Mouse (Mus musculus) hindbrain, postnatal 0 days (tissue): ENCODE data around the gene Rhbdl3. TPM values are rescaled to one million over a fixed set of nuclear protein-coding genes. Genes with fewer than 3 reads are reported as not detected.

Experiments used
- ATAC-seq: fragments of 200-750 bp; cut with Nextera tagmentation; 2 replicates; pipeline ENCODE4 v1.8.0; 2017; ENCODE audit warnings: mild to moderate bottlenecking, moderate TSS enrichment, moderate library complexity
- DNase-seq: peaks from one replicate; pipeline ENCODE4 v3.0.0-alpha.2; 2015; ENCODE audit warnings: low spot score
- H3K27ac ChIP-seq: fragments of 300-500 bp; sonication (generic); 2 replicates; pipeline ENCODE4 v1.5.1; 2014; ENCODE audit warnings: mild to moderate bottlenecking
- H3K27me3 ChIP-seq: fragments of 300-500 bp; sonication (generic); 2 replicates; pipeline ENCODE4 v1.6.1; 2014; ENCODE audit warnings: low read length, mixed read lengths; ENCODE audit not compliant: insufficient read depth
- H3K36me3 ChIP-seq: fragments of 300-500 bp; sonication (generic); 2 replicates; pipeline ENCODE4 v1.6.1; 2014; ENCODE audit warnings: low read length, mixed read lengths; ENCODE audit not compliant: insufficient read depth
- H3K4me1 ChIP-seq: fragments of 300-500 bp; sonication (generic); 2 replicates; pipeline ENCODE4 v1.6.1; 2014; ENCODE audit warnings: antibody characterized with exemption, low read length, mixed read lengths; ENCODE audit not compliant: insufficient read depth
- H3K4me2 ChIP-seq: fragments of 300-500 bp; sonication (generic); 2 replicates; pipeline ENCODE4 v1.6.1; 2014; ENCODE audit warnings: low read depth, mild to moderate bottlenecking, low read length, moderate library complexity, mixed read lengths
- H3K4me3 ChIP-seq: fragments of 300-500 bp; sonication (generic); 2 replicates; pipeline ENCODE4 v1.5.1; 2014; ENCODE audit warnings: low read length
- H3K9ac ChIP-seq: fragments of 300-500 bp; sonication (generic); replicated peaks from 2 replicates; pipeline ENCODE4 v1.6.1; 2014; ENCODE audit warnings: mild to moderate bottlenecking, low read length, moderate library complexity, mixed read lengths
- H3K9me3 ChIP-seq: fragments of 300-500 bp; sonication (generic); 2 replicates; pipeline ENCODE4 v1.6.1; 2016; ENCODE audit warnings: low read length, mixed read lengths
- CTCF ChIP-seq: IDR thresholded peaks from 2 replicates; pipeline ENCODE4 v1.5.1; 2016; ENCODE audit warnings: antibody characterized with exemption, control low read depth, low read depth
- WGBS: fragments of 180-500 bp; shearing (Covaris S2); extraction: QIAGEN DNeasy Blood & Tissue Kit; methylation state at CpG from one replicate; pipeline ENCODE4 v1.1.7; 2014; 5-methylcytosine and 5-hydroxymethylcytosine counted together
- polyA plus RNA-seq: library from polyadenylated mRNA; unstranded; fragments of >200 nt; fragmentation: Nextera tagmentation; extraction: Ambion mirVana; gene quantifications from 2 replicates; pipeline ENCODE4 v1.2.1, GENCODE M21; 2015
- total RNA-seq: library from RNA; depleted of rRNA; stranded (reverse); fragments of >200 nt; gene quantifications from 2 replicates; pipeline ENCODE4 v1.2.3, GENCODE M21; 2014

Gene Rhbdl3
- total and polyA plus RNA-seq, 2 experiments from 2014 or later: 2.7 to 7.5 TPM

DNA sequence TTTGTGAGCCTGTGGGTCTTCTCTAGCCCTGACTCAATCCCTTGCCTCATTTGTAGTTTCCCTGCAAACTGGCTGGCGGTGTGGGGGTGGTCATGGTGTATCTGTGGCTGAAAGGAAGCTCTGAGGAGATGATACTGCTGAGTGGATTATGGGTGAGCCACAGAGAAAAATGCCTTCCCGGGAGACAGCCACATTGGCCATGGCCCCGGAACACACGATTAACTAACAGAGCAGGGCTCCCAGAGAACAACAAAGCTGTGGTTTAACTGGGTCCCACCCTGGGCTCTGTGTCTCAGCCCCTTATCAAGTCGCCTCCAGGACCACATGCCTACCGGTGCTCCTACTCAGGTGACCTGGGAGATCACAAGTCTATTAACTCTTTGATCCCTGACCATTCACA is 7.8 kb downstream of the Rhbdl3 start:
- H3K27me3 ChIP-seq: no peaks in the 10 kb centered on the region
- no peaks in the 10 kb centered on the region for H3K4me1 ChIP-seq
- H3K4me2 ChIP-seq: no peak overlapping the region
- no peaks in the 10 kb centered on the region for H3K9me3 ChIP-seq
- H3K4me3 ChIP-seq: no peak overlapping the region
- WGBS: 47% methylated on average over 6 of the region's 6 CpGs
- TF ChIP-seq CTCF: no peak
- no peak overlapping the region for H3K27ac ChIP-seq
- no peak for DNase-seq
- no peak overlapping the region for H3K9ac ChIP-seq
- ATAC-seq: no peak
- no peaks in the 10 kb centered on the region for H3K36me3 ChIP-seq

DNA sequence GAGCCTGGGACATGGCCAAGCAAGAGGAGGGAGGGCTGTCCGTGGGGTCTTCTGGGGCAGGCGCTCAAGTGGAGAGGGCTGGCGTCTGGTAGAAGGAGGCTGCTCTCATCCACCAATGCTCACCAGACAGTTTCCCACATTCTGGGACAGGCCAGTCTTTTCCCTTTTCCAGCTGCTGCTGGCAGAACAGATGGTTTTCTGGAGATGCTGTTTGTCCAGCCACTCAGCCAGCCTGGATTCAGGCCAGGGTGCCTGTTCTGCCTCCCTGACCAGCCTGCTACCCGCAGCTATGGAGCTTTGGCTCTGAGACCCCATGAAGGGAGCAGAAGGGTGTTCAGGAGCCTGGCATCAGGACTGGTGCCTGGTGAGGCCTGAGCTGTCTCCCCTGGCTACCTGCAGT is 10.6 kb downstream of the Rhbdl3 start:
- Histone ChIP-seq H3K27ac (no peak overlapping the region; the same call in 1 of the 2 replicates), H3K9me3 (no peaks in the 10 kb centered on the region), H3K36me3 (no peaks in the 10 kb centered on the region), H3K4me1 (no peaks in the 10 kb centered on the region), H3K4me2 (no peak overlapping the region), H3K9ac (no peak overlapping the region), H3K27me3 (no peaks in the 10 kb centered on the region), H3K4me3 (no peak overlapping the region)
- TF ChIP-seq CTCF: no peak
- peak; percentile 35; the same call in 1 of the 2 replicates for ATAC-seq
- no peak for DNase-seq
- WGBS: 32% methylated on average over 3 of the region's 4 CpGs

DNA sequence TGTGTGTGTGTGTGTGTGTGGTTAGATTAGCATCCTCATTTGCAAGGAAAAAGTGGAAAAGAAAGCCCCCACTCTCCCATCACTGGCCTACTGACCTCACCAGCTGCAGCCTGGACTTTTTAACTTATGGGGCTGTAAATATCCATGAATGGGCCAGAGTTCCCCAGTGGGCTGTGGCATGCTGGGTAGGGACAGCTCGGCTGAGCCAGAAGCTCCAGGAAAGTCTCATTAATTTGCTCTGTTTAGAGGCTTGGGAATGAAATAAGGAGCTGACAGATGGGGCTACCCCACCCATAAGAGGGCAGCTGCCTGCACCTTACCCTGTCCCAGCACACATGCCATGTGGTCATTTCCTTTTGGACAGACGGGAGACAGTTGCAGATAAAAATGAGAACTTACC is 11.3 kb downstream of the Rhbdl3 start:
- no peaks in the 10 kb centered on the region for H3K4me1 ChIP-seq
- no peaks in the 10 kb centered on the region for H3K27me3 ChIP-seq
- H3K36me3 ChIP-seq: no peaks in the 10 kb centered on the region
- DNase-seq: no peak
- H3K4me2 ChIP-seq: no peak overlapping the region
- no peak for TF ChIP-seq CTCF
- no peak overlapping the region for H3K4me3 ChIP-seq
- no peaks in the 10 kb centered on the region for H3K9me3 ChIP-seq
- ATAC-seq: no peak
- 25% methylated on average over 2 of the region's 2 CpGs for WGBS
- H3K9ac ChIP-seq: no peak overlapping the region
- H3K27ac ChIP-seq: no peak overlapping the region

DNA sequence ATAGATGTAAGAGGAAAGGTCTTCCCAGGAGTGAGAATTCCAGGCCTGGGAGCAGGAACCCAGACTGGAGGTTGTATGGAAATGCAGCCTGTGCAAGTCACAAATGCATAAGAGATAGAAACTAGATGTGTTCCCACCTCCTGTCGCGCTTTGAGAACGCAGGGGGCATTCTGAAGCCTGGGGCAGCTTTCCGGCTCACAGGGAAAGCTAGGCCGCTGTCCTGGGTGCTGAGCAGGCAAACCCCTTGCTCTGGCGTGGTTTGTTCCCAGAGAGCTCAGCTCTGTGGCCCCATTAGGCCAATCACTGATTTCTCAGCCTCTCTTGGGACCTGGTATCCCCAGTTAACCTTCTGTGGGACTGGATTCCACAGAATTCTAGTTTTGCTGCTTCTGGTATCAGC is 11.9 kb downstream of the Rhbdl3 start:
- H3K36me3 ChIP-seq: no peaks in the 10 kb centered on the region
- no peak overlapping the region for H3K27ac ChIP-seq
- DNase-seq (no peak), ATAC-seq (no peak)
- no peak for TF ChIP-seq CTCF
- no peaks in the 10 kb centered on the region for H3K9me3 ChIP-seq
- H3K9ac ChIP-seq: no peak overlapping the region
- H3K4me2 ChIP-seq: no peak overlapping the region
- H3K4me3 ChIP-seq: no peak overlapping the region
- 37% methylated on average over 6 of the region's 6 CpGs for WGBS
- no peaks in the 10 kb centered on the region for H3K4me1 ChIP-seq
- no peaks in the 10 kb centered on the region for H3K27me3 ChIP-seq

DNA sequence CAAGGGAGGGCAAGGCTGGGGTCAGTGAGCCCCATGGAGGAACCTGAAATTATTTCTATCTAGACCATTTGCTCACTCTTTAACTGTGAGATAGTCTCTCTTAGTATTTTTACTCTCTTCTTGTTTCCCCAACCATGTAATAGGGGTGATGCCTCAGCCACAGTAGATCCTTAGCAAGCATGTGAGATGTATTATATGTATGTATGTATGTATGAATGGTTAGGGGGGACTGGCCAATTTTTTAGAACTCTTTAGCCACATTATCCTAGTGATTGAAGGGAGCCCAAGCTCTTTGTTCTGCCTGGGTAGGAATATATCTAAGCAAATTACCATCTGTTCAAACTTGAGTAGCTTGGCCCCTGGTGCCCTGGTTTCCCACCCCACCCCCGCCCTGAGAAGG is 12.8 kb downstream of the Rhbdl3 start:
- no peaks in the 10 kb centered on the region for H3K9me3 ChIP-seq
- no peak for ATAC-seq
- no peak overlapping the region for H3K9ac ChIP-seq
- no peaks in the 10 kb centered on the region for H3K36me3 ChIP-seq
- no peak for TF ChIP-seq CTCF
- H3K4me1 ChIP-seq: no peaks in the 10 kb centered on the region
- WGBS: 85% methylated on average over 1 of the region's 1 CpGs
- no peaks in the 10 kb centered on the region for H3K27me3 ChIP-seq
- DNase-seq: no peak
- H3K4me3 ChIP-seq: no peak overlapping the region
- no peak overlapping the region for H3K4me2 ChIP-seq
- H3K27ac ChIP-seq: no peak overlapping the region

DNA sequence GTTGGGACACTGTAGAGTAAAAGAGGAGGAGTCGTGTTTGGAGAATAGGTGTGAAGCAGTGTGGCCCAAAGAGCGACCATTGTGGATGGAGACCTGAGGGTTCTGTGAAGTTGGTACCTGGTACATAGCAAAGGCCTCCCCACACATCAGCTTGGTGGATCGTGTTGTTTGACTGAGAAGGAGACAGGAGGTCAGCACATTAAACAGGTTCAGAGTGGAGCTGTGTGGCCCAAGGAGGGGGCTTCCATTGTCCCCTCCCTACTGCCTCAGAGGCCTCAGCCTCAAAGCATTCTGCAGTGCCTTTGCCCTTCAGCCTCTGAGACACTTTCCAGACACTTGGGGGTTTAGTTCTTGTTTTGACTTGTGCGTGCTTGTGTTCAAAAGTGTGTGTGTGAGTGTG is 13.2 kb downstream of the Rhbdl3 start:
- H3K27me3 ChIP-seq: no peaks in the 10 kb centered on the region
- no peaks in the 10 kb centered on the region for H3K36me3 ChIP-seq
- TF ChIP-seq CTCF: no peak
- DNase-seq (no peak), ATAC-seq (no peak)
- 77% methylated on average over 4 of the region's 4 CpGs for WGBS
- H3K4me1 ChIP-seq: no peaks in the 10 kb centered on the region
- H3K9ac ChIP-seq: no peak overlapping the region
- no peak overlapping the region for H3K27ac ChIP-seq
- no peak overlapping the region for H3K4me3 ChIP-seq
- no peaks in the 10 kb centered on the region for H3K9me3 ChIP-seq
- H3K4me2 ChIP-seq: no peak overlapping the region

DNA sequence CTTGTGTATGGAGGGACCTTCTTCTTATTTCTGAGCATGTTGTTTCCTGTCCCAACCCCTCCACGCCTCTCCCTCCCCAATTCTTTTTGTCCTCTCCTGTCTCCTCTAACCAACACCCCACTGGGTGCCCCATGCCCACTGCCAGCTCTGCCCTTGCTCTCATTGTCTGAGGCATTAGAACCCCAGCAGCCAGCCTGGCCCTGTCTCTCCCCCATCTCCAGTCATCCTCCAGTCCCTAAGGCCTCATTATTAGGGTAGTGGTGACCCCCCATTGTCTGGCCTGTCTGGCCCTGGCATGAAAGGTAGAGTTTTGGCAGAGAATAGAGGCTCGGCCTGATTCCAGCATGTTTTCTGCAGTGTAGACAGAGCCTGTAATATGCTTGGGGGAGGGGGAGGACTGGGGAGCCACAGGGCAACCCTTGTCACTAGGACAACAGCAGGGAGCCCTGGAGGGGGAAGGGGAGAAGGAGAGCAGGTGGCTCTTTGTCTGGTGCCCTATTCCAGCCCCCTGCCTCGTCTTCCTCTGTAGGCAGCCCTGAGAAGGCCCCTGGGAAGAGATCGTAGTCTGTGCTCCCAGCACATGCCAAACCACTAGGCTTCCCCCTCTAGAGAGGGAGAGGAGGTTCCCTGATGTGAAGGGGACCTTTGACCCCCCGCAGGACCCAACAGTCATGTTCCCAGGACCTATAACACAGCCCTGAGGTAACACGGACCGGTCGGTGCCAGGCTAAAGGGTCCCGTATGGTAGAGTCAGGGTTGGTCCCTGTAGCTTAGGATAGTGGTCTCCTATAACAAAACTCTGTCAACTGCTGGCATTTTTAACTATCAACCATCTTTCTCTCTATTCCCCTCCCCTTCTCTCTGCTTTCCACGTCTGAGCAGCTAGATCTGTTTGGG is 15.3 kb downstream of the Rhbdl3 start:
- 21% methylated on average over 10 of the region's 10 CpGs for WGBS
- peak; percentile 86 for ATAC-seq
- Histone ChIP-seq H3K4me3 (no peak overlapping the region), H3K4me1 (no peaks in the 10 kb centered on the region), H3K9me3 (no peaks in the 10 kb centered on the region), H3K4me2 (no peak overlapping the region), H3K27ac (no peak overlapping the region), H3K36me3 (no peaks in the 10 kb centered on the region), H3K9ac (no peak overlapping the region), H3K27me3 (no peaks in the 10 kb centered on the region)
- DNase-seq: peak; percentile 61
- no peak for TF ChIP-seq CTCF
